Mouse (Mus musculus) 3T3-L1 (cell line): ENCODE measurements around the gene Calhm3.
A peak's percentile ranks its signal among the peaks of the same experiment; 100 is the strongest.

ENCODE experiments used
- DNase-seq: peaks from one replicate; pipeline ENCODE4 v3.0.0-alpha.2; 2015; ENCODE audit warnings: low read depth, low spot score

The Calhm3 gene

DNA sequence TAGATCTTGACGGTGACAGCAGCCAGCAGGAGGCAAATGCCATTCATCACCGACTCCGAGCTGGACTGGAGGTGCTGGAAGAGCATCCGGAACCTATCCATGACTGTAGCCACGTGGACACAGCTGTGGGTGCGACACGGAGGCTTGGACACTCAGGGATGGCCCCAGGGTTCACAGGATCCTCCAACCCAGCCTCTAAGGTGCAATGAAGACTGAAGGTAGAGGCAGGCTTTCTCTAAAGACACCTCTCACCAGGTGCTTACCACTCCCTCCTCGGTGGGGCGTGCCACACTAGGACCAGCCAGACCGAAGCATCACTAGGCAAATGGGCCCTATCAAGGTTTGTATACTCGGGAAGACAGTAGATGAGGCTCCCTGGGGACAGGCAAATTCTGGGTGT lies at the start of gene Calhm3:
Gene Calhm3, minus strand, starts transcription at position 101 of the 400 bp plus-strand sequence.
- no peak for DNase-seq

GRCm38 (mm10) chr19:47206126-47206525 lies 48.6 kb upstream of the Calhm3 start:
- DNase-seq: no peak

DNA sequence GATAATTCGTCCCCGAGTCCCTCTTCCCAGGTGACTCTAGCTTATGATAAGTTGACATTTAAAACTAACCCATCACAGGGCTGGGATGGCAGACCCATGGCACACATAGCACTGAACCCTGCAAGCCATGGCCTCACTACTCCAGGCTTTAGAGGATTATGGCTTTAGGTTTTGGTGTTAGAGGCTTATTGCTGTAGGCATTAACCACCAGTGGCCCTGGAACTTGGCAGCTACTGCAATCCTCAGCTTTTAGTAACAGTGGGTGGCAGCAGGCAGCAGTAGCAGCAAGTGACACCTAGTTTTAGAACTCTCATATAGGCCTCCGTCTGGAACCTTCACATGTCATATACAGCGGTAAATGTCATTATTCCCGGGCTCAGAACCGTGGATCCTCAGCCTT lies 47.1 kb upstream of the Calhm3 start:
- no peak for DNase-seq

DNA sequence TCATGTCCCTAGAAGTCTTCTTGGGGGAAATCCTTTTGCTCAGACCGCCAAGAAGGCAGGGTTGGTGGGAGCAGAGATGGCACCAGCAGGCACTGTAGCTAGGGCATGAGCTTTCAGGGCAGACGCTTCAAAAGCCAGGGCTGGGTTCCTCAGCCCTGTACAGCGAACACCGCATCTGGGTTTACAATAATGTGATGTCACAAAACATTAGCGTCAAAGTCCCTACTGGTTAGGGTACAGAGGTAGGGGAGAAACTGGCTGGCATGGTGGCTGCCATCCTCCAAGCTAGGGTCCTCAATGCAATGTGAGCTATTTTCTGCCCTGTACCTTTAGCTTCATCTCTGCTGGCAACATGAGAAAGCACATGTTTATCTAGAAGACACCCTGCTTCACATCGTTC lies 45.5 kb upstream of the Calhm3 start:
- DNase-seq: no peak

- no peak for DNase-seq
Measured at GRCm38 (mm10) chr19:47202429-47202828, 44.9 kb upstream of the Calhm3 start.

GRCm38 (mm10) chr19:47201972-47202371 lies 44.4 kb upstream of the Calhm3 start:
- DNase-seq: no peak

- no peak for DNase-seq
Measured at GRCm38 (mm10) chr19:47198671-47199350, 41.2 kb upstream of the Calhm3 start.

DNA sequence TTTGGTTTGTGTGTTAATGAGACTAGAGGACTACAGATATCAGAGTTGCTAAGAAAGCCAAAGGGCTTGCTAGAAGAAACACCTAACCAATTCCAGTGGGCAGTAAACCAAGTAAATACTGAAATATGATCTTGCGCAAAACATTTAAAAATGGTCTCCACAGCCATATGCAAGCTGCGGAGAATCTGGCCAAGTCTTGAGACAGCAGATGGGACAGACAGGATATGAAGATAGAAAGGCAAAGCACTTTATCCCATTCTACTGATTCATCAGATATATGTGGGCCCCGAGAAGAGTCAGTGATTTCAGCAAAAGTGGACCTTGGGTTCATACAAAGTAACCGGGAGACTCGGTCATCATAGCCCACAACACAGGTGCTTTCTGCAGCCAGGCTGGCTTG lies 34.6 kb upstream of the Calhm3 start:
- no peak for DNase-seq

- no peak for DNase-seq
Measured at GRCm38 (mm10) chr19:47188515-47189128, 31.1 kb upstream of the Calhm3 start.

GRCm38 (mm10) chr19:47186514-47187275 lies 29.1 kb upstream of the Calhm3 start:
- no peak for DNase-seq

- DNase-seq: peak; percentile 22
Measured at GRCm38 (mm10) chr19:47184736-47185135, 27.2 kb upstream of the Calhm3 start.

GRCm38 (mm10) chr19:47184221-47184620 lies 26.7 kb upstream of the Calhm3 start:
- DNase-seq: no peak

DNA sequence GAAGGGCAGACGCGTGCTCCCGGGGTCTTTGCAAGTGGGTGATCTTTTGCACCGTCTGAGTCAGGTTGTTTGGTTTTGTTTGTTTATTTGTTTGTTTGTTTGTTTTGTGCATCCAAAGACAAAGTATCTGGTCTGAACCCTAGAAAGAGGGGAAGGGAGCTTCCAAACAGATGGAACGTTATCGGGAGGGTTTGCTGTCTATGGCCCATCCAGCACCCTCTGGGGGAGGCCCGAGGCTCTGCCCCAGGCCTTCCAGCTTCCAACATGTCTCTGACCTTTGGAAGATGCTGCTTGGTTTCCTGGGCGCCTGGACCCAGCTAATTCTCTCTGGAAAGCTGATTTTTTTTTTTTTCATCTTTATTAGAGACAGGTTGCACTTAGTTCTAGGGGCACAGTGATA lies 22.4 kb upstream of the Calhm3 start:
- DNase-seq: no peak

DNA sequence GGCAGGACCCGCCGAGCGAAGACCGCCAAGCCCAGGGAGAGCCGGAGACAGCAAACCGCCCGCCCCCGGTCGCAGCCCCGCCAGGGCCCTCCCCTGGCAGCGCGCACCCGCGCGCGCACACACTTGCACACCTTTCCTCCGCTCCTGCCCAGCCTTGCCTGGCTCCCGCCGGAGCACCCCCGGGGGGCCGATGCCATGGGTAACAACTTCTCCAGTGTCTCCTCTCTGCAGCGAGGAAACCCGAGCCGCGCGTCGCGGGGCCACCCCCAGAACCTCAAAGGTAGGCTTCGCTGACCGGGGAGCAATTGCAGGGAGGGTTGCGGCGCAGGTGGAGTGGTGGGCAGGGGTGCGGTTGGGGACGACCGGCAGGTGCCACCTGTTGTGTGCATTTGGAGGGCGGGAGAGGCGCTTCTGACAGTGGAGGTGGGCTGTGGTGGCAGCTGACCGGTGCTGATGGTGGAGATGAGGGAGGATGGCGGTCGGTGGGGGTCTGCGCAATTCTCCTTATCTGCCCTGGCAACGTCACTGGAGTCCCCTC lies 21.8 kb upstream of the Calhm3 start:
- DNase-seq: no peak

GRCm38 (mm10) chr19:47178431-47179271 lies 21.1 kb upstream of the Calhm3 start, which contains the start of gene Neurl1a:
Gene Neurl1a, plus strand, starts transcription at chr19:47178820.
- DNase-seq: no peak

- no peak for DNase-seq
Measured at GRCm38 (mm10) chr19:47178001-47178400, 20.4 kb upstream of the Calhm3 start.

DNA sequence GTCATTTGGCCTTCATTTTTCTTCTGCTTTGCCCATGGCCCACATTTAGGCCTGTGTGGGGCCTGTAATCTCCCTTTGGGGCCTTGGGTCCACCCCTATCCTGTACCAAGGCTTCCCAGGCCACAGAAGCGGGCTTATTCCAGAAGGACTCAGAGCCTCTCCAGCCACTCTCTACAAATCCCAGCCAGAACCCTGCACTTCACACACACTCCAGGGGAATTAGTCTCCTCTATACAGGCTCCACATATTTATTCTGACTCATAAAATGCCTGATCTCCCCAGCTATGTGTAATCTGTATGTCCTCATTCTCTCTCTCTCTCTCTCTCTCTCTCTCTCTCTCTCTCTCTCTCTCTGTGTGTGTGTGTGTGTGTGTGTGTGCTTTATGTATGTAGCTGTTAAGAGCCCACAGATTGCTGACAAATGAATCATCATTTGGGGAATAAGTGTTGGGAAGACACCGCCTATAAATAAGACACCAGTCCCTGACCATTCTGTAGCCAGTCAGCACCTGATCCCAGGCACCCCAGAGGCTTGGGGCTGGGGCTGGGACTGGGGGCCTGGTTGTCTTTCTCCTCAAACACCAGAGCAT lies 19.4 kb upstream of the Calhm3 start:
- peak; percentile 67 for DNase-seq

- peak; percentile 40 for DNase-seq
Measured at GRCm38 (mm10) chr19:47175472-47175871, 17.9 kb upstream of the Calhm3 start.

DNA sequence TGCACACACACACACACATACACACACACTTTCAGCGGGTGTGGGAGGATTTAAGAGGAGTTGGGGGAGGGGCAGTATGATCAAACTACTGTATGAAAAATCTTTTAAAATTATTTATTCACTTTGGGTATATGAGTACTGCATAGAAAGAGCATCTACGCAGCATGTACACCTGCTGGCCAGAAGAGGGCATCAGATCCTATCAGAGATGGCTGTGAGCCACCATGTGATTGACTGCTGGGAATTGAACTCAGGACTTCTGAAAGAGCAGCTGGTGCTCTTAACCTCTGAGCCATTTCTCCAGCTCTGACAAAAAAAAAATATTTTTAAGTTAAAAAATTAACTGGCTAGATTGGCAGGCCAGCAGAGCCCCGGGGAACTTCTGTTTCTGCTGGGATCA lies 17.0 kb upstream of the Calhm3 start:
- DNase-seq: peak; percentile 68

GRCm38 (mm10) chr19:47168793-47169412 lies 11.3 kb upstream of the Calhm3 start:
- peak; percentile 97 for DNase-seq

GRCm38 (mm10) chr19:47168223-47168622 lies 10.7 kb upstream of the Calhm3 start:
- peak; percentile 84 for DNase-seq
